Mouse (Mus musculus): ENCODE measurements at regions not wholly inside any gene's neighbourhood (a gene's known extent, or its start where the extent isn't known, plus 50 kb on each side); places are given as distances from the start of the nearest gene placed in this dataset.

DNA sequence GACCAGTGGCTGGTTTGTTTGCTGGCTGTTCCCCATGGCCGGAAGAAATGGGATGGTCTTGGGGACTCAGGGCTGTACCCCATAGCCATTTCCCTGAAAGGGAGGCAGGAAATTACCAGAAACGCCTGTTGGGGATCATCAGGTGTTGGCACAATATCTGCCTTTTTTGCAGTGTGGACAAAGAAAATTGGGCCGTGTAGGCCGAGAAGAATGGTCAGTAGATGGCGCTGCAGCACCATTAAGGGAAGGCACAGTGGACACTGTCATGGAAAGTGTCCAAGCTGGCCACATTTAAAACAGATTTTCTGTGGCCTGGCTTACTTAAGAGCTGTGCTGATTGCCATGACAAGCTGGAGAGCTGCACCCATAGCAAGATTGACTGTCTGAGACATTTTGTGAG, 358.1 kb downstream of the Slxl1 start:
- DNase-seq (ENCODE audit: low spot score): peak; percentile 21

Measured in layer of hippocampus, adult 9-10 months (tissue).